Mouse (Mus musculus) liver, embryonic 14.5 days (tissue): ENCODE results near the gene Abcg1. TPM values are rescaled to one million over a fixed set of nuclear protein-coding genes. Genes with fewer than 3 reads are reported as not detected.

Source experiments
- ATAC-seq: fragments of 200-750 bp; cut with Nextera tagmentation; 2 replicates; pipeline ENCODE4 v1.8.0; 2017; ENCODE audit warnings: moderate number of reproducible peaks, mild to moderate bottlenecking, moderate library complexity; ENCODE audit not compliant: insufficient read depth
- DNase-seq, 3 experiments: peaks; one replicate each; pipeline ENCODE4 v3.0.0-alpha.2; 2012 to 2013; ENCODE audit warnings: low read depth in 3 of 3, low spot score in 3 of 3
- H3K27ac ChIP-seq: fragments of 300-500 bp; sonication (generic); 2 replicates; pipeline ENCODE4 v1.5.1; 2014; ENCODE audit warnings: moderate library complexity, mild to moderate bottlenecking, control low read depth, inconsistent platforms
- H3K27me3 ChIP-seq: fragments of 300-500 bp; sonication (generic); 2 replicates; pipeline ENCODE4 v1.6.1; 2014; ENCODE audit warnings: mild to moderate bottlenecking, low read length, moderate library complexity; ENCODE audit not compliant: control insufficient read depth, insufficient read depth
- H3K36me3 ChIP-seq: fragments of 300-500 bp; sonication (generic); replicated peaks from 2 replicates; pipeline ENCODE4 v1.6.1; 2014; ENCODE audit warnings: low read depth; ENCODE audit not compliant: control insufficient read depth, insufficient read depth
- H3K4me1 ChIP-seq, 2 experiments: fragments of 200-500 bp in 1 of 2; fragments of 300-500 bp in 1 of 2; sonication (generic) in 1 of 2; replicated peaks; 2 replicates each; pipeline ENCODE4 v1.6.1; 2012 to 2014; ENCODE audit warnings: antibody characterized with exemption in 1 of 2, inconsistent platforms in 1 of 2, low read length in 1 of 2; ENCODE audit not compliant: control insufficient read depth in 2 of 2, insufficient read depth in 2 of 2
- H3K4me2 ChIP-seq: fragments of 300-500 bp; sonication (generic); 2 replicates; pipeline ENCODE4 v1.6.1; 2014; ENCODE audit warnings: low read depth, mild to moderate bottlenecking, control low read depth, moderate library complexity
- H3K4me3 ChIP-seq, 2 experiments: fragments of 200-500 bp in 1 of 2; fragments of 300-500 bp in 1 of 2; sonication (generic) in 1 of 2; 2 replicates each; pipeline ENCODE4 v1.5.1; 2012 to 2014; ENCODE audit warnings: low read depth in 2 of 2, low read length in 2 of 2, mild to moderate bottlenecking in 2 of 2, control low read depth in 1 of 2, inconsistent platforms in 1 of 2, moderate library complexity in 1 of 2; ENCODE audit not compliant: insufficient read depth in 1 of 2
- H3K9ac ChIP-seq: fragments of 300-500 bp; sonication (generic); replicated peaks from 2 replicates; pipeline ENCODE4 v1.6.1; 2014; ENCODE audit warnings: mild to moderate bottlenecking, control low read depth, moderate library complexity
- H3K9me3 ChIP-seq: fragments of 300-500 bp; sonication (generic); 2 replicates; pipeline ENCODE4 v1.6.1; 2016; ENCODE audit warnings: low read length, mixed read lengths; ENCODE audit not compliant: control insufficient read depth
- CTCF ChIP-seq: IDR thresholded peaks from 2 replicates; pipeline ENCODE4 v1.5.1; 2016; ENCODE audit warnings: antibody characterized with exemption, low read depth, control low read depth
- EP300 ChIP-seq: IDR thresholded peaks from 2 replicates; pipeline ENCODE4 v1.6.1; 2016; ENCODE audit warnings: antibody characterized with exemption, low read depth
- WGBS: fragments of 180-500 bp; shearing (Covaris S2); extraction: QIAGEN DNeasy Blood & Tissue Kit; methylation state at CpG from one replicate; pipeline ENCODE4 v1.1.7; 2014; ENCODE audit not compliant: insufficient replicate concordance; 5-methylcytosine and 5-hydroxymethylcytosine counted together
- polyA plus RNA-seq, 2 experiments: library from polyadenylated mRNA; depleted of rRNA in 1 of 2; stranded (reverse) in 1 of 2; unstranded in 1 of 2; fragments of >200 nt; fragmentation: Nextera tagmentation in 1 of 2; extraction: Ambion mirVana in 1 of 2; gene quantifications; 2 replicates each; pipeline versions ENCODE4 v1.2.1 to v1.2.3; 2012 to 2014

The Abcg1 gene
- polyA plus RNA-seq, 2 experiments: 1.6 to 6.1 TPM

DNA sequence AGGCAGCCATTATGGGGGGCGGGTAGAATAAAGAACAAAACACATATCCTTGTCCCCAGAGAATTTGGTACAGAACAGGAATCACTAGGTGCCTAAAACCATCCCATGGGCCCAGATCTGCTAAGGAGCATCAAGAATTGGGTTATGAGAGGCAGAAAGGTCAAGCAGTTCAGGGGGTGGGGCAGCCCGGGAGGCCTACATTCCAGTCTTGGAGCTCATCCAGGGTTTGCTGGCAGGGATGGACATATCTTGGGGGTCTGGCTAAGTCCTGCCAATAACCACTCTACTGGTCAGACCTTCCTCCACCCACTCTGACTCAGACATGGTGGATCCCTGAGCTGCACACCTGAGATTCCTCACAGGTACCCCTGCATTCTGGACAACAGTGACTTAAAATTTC lies 37.4 kb upstream of the Abcg1 start:
- ATAC-seq (no peak), DNase-seq (no peak)
- no peak overlapping the region for H3K27ac ChIP-seq
- WGBS: 72% methylated on average over 2 of the region's 2 CpGs
- no peak overlapping the region for H3K9ac ChIP-seq
- TF ChIP-seq CTCF (no peak), EP300 (no peak)
- H3K9me3 ChIP-seq: no peaks in the 10 kb centered on the region
- H3K4me2 ChIP-seq: no peak overlapping the region
- H3K4me3 ChIP-seq: no peak overlapping the region
- H3K36me3 ChIP-seq: no peaks in the 10 kb centered on the region
- H3K27me3 ChIP-seq: no peaks in the 10 kb centered on the region
- H3K4me1 ChIP-seq: peaks cover 5 to 7% of the 10 kb centered on the region in 2 experiments; a peak in 3 of 4 replicates

- H3K36me3 ChIP-seq: no peaks in the 10 kb centered on the region
- H3K4me2 ChIP-seq: no peak overlapping the region
- no peak overlapping the region for H3K27ac ChIP-seq
- ATAC-seq: no peak
- H3K4me3 ChIP-seq: no peak overlapping the region
- no peak overlapping the region for H3K9ac ChIP-seq
- no peak for DNase-seq
- TF ChIP-seq CTCF (no peak), EP300 (no peak)
- H3K4me1 ChIP-seq: peaks cover 5 to 7% of the 10 kb centered on the region in 2 experiments; a peak in 3 of 4 replicates
- H3K9me3 ChIP-seq: no peaks in the 10 kb centered on the region
- 69% methylated on average over 8 of the region's 8 CpGs for whole genome bisulfite sequencing
- no peaks in the 10 kb centered on the region for H3K27me3 ChIP-seq
Measured at GRCm38 (mm10) chr17:31021276-31021675, 36.2 kb upstream of the Abcg1 start.

- no peaks in the 10 kb centered on the region for H3K27me3 ChIP-seq
- H3K9me3 ChIP-seq: no peaks in the 10 kb centered on the region
- peaks cover 5 to 7% of the 10 kb centered on the region in 2 experiments; a peak in 3 of 4 replicates for H3K4me1 ChIP-seq
- no peak overlapping the region for H3K27ac ChIP-seq
- H3K36me3 ChIP-seq: no peaks in the 10 kb centered on the region
- H3K4me2 ChIP-seq: no peak overlapping the region
- H3K4me3 ChIP-seq: no peak overlapping the region
- no peak for ATAC-seq
- DNase-seq: no peak
- WGBS: 26% methylated on average over 7 of the region's 7 CpGs
- no peak overlapping the region for H3K9ac ChIP-seq
- TF ChIP-seq EP300: no peak
- no peak for TF ChIP-seq CTCF
Measured at GRCm38 (mm10) chr17:31024125-31024781, 33.2 kb upstream of the Abcg1 start.

- Histone ChIP-seq H3K4me3 (no peak overlapping the region), H3K4me2 (no peak overlapping the region), H3K4me1 (peaks cover 5 to 7% of the 10 kb centered on the region in 2 experiments; a peak in 3 of 4 replicates), H3K27me3 (no peaks in the 10 kb centered on the region), H3K36me3 (no peaks in the 10 kb centered on the region), H3K9ac (no peak overlapping the region), H3K9me3 (no peaks in the 10 kb centered on the region), H3K27ac (no peak overlapping the region)
- WGBS: 62% methylated on average over 5 of the region's 5 CpGs
- DNase-seq (no peak), ATAC-seq (no peak)
- TF ChIP-seq EP300 (no peak), CTCF (no peak)
Measured at GRCm38 (mm10) chr17:31024782-31025125, 32.7 kb upstream of the Abcg1 start.

GRCm38 (mm10) chr17:31026986-31027385 lies 30.5 kb upstream of the Abcg1 start:
- no peak for DNase-seq
- Histone ChIP-seq H3K27ac (no peak overlapping the region), H3K27me3 (no peaks in the 10 kb centered on the region), H3K36me3 (no peaks in the 10 kb centered on the region), H3K4me3 (no peak overlapping the region), H3K9ac (no peak overlapping the region), H3K9me3 (no peaks in the 10 kb centered on the region), H3K4me2 (no peak overlapping the region), H3K4me1 (peaks cover 5 to 10% of the 10 kb centered on the region in 2 experiments; a peak in 3 of 4 replicates)
- WGBS: 74% methylated on average over 6 of the region's 6 CpGs
- no peak for ATAC-seq
- TF ChIP-seq EP300 (no peak), CTCF (no peak)
